Mouse (Mus musculus) ovary, postnatal 14 days (tissue): ENCODE data around the gene Tmem205.

Experiments
- DNase-seq: peaks from one replicate; pipeline ENCODE4 v3.0.0; 2022; ENCODE audit warnings: low spot score

The Tmem205 gene

DNA sequence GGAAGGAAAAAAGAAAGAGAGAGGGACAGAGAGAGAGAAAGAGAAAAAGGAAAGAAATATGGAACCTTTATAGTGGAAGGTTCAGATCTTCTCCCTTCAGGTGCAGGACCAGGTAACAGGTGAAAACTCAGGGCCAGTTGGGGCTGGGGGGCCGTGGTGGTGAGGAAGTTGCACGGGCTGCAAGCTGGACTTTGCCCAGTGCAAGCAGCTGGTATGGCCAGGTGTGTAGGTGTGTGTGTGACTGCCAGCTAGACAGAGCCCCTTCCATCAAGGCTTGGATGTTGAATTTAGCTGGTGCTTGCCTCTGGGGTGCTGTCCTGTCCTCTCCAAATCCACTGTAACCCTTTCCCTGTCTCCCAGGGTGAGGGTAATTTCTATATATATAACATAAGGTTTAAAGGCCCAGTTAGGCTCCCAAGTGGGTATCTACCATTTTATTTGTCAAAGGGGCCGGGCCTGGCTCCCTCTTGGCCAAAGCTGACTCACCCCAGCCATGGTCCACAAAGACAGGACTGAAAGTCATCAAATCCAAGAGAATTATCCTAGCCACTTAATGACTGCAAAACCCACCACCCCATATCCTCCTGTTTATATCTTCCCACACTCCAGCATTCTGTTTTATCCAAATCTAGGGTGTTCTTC lies 10.4 kb downstream of the Tmem205 start:
- no peak for DNase-seq

DNA sequence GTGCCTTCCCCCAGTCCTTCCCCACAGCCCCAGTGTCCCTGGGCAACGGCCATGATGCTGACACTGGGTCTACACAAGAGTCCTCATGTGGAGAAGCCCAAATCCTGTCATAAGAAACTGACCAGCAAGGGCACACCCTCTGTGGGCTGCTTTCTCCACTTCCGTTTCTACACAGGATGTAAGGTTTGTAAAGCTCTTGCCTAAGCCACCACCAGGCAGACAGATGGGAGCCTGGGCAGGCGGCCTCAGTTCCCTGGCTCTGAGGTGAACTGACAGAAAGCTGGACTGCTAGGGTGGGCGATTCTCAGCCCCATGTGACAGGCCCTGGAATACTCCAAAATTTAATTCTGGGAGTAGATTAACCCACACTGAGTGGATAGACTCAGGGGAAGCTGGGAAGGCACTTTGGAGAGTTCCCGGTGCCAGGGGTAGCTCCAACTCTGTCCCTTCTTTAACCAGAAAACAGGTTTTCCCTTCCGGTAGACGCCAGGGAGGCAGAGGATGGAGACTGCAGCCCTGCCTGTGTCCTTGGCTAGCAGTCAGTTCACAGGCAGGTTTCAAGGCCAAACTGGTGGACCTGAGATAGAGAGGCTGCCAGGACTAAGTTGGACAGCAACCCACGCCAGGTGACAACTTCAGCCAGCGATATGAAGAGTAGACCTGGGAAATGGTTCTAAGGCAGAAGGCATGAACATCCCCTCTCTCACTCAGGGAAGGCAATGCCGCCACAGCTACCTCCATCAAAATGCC lies 17.7 kb downstream of the Tmem205 start:
- no peak for DNase-seq

DNA sequence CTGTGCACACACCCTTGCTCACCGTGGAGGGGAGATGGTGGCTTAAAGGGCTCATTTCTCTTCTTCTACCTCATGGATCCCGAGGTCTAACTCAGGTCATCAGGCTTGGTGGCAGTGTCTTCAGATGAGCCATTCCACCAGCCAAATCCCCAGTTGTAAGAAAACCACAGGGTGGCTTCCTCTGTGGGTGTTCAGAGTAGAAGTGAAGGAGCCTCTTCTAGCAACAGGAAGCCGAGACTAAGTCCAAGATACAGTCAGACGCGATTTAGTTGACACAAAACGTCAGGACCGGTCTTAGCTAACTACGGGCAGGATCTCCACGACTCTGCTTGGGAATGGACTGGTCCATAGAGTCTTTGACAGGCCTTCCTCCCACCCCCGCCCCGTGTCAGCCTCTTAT lies 19.1 kb downstream of the Tmem205 start:
- no peak for DNase-seq

DNA sequence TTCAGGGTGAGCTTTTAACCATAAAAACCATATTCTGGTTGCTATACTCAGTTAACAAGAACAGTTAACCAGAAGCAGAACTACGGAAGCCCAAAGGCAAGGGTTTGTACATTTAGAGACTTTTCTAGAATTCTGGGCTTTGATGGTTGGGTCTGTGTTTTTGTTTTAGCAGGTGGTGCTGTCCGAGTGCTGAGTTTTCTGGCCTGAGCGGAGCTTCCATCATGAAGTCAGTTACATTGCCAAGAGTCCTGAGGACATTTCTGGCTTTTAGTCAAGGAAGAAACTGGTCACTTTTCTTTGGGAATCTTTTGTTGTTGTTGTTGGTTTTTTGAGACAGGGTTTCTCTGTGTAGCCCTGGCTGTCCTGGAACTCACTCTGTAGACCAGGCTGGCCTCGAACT lies 23.3 kb downstream of the Tmem205 start:
- no peak for DNase-seq

DNA sequence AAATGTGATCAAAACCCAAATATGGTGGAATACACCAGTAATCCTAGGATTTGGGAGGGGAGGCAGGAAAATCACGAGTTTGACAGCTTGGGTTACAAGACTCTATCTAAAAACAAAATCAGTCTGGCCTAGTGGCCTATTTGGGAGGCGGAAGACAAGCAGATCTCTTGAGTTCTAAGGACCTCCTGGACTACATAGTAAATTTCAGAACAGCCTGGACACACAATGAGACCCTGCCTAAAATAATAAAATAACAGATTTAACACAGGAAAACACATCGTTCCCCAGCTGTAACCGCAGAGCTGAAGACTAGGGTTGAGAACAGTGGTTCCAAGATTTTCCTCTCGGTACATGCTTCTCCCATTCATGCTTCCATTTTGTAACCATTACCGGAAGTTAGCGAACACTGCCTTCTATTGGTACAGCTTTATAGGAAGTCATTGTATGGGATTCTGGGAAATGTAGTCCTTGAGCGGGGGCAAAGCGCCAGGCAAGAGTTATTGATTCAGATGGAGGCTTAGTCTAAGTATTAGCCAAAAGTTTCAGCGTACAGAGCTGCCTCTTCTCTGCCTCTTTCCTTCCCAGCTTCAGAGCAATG lies 26.0 kb downstream of the Tmem205 start:
- peak; percentile 27 for DNase-seq

DNA sequence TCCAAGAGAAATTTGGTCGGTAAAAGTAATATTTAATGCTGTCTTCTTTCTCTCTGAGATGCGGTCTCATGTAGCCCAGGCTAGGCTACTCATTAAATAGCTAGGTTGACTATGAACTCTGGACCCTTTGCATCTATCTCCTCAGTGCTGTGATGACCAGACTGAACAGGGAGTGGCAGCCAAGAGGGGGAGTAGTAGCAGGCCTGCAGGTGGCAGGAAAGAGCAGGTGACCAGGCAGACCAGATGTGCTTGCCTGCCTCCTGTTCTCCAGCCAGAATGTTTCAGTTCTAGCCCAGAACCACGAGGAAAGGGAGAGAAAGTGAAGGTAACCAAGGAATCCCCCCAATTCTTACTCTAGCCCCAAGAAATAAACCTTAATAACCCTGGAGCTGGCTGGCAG lies 38.1 kb downstream of the Tmem205 start:
- no peak for DNase-seq

DNA sequence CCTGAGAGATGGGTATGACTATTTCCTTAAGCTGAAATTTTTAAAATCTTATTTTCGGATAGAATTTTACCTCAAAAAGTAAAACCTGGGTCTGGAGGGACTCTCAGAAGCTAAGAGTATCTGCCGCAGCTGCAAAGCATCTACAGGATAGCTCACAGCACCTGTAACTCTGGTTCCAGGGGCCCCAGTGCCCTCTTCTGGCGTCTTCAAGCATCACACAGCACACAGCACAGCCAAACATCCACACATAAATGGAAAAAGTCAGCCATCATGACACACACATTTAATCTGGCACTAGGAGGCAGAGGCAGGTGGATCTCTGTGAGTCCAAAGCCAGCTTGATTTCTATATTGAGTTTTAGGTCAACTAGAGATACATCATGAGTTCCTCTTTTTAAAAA lies 50.8 kb downstream of the Tmem205 start:
- no peak for DNase-seq

DNA sequence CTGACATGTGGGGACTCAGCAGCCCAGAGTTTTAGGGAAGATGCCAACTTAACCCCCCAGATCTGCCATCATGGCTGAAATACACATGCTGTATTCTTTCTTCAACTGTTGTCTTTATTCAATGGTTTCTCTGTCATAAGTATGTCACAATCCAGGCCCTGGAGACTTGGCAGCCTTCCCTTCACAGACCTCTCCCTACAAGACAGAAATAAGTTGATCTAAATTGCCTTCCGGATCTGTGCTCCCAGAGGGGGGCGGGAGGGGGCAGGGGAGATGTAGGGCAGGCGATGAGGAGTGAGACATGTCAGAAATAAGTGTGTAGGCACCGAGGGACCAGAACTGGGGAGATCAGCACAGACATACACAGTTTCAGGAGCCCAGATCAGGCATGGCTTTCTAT lies 55.2 kb downstream of the Tmem205 start:
- no peak for DNase-seq
